Mouse (Mus musculus) heart, embryonic 13.5 days (tissue): ENCODE data around the gene Traip. TPM values are rescaled to one million over a fixed set of nuclear protein-coding genes. Genes with fewer than 3 reads are reported as not detected.

Experiments
- ATAC-seq: fragments of 200-750 bp; cut with Nextera tagmentation; 2 replicates; pipeline ENCODE4 v1.8.0; 2017; ENCODE audit warnings: moderate TSS enrichment; ENCODE audit not compliant: insufficient number of reproducible peaks, low FRiP score, low TSS enrichment; ENCODE audit errors: extremely low read depth
- H3K27ac ChIP-seq: fragments of 300-500 bp; sonication (generic); replicated peaks from 2 replicates; pipeline ENCODE4 v1.5.1; 2015; ENCODE audit warnings: moderate library complexity, mild to moderate bottlenecking, inconsistent platforms
- H3K27me3 ChIP-seq: fragments of 300-500 bp; sonication (generic); replicated peaks from 2 replicates; pipeline ENCODE4 v1.6.1; 2015; ENCODE audit warnings: mild to moderate bottlenecking, inconsistent platforms
- H3K36me3 ChIP-seq: fragments of 300-500 bp; sonication (generic); 2 replicates; pipeline ENCODE4 v1.6.1; 2015; ENCODE audit warnings: mild to moderate bottlenecking, inconsistent platforms
- H3K4me1 ChIP-seq: fragments of 300-500 bp; sonication (generic); 2 replicates; pipeline ENCODE4 v1.6.1; 2015; ENCODE audit warnings: inconsistent platforms
- H3K4me2 ChIP-seq: fragments of 300-500 bp; sonication (generic); 2 replicates; pipeline ENCODE4 v1.6.1; 2015; ENCODE audit warnings: inconsistent platforms, mild to moderate bottlenecking, moderate library complexity
- H3K4me3 ChIP-seq: fragments of 300-500 bp; sonication (generic); 2 replicates; pipeline ENCODE4 v1.5.1; 2015; ENCODE audit warnings: moderate library complexity, mild to moderate bottlenecking, inconsistent platforms
- H3K9ac ChIP-seq: fragments of 300-500 bp; sonication (generic); 2 replicates; pipeline ENCODE4 v1.6.1; 2015; ENCODE audit warnings: inconsistent platforms, mild to moderate bottlenecking, moderate library complexity
- H3K9me3 ChIP-seq: fragments of 300-500 bp; sonication (generic); 2 replicates; pipeline ENCODE4 v1.6.1; 2016; ENCODE audit warnings: inconsistent platforms
- WGBS: fragments of 180-500 bp; shearing (Covaris S2); methylation state at CpG from one replicate; pipeline ENCODE4 v1.1.7; 2015; ENCODE audit warnings: mixed read lengths; 5-methylcytosine and 5-hydroxymethylcytosine counted together
- polyA plus RNA-seq: library from polyadenylated mRNA; unstranded; fragments of >200 nt; fragmentation: Nextera tagmentation; extraction: Ambion mirVana; gene quantifications from 2 replicates; pipeline ENCODE4 v1.2.1, GENCODE M21; 2015

Gene Traip
- polyA plus RNA-seq, 1 experiment from 2014 or later = 11.9 TPM

DNA sequence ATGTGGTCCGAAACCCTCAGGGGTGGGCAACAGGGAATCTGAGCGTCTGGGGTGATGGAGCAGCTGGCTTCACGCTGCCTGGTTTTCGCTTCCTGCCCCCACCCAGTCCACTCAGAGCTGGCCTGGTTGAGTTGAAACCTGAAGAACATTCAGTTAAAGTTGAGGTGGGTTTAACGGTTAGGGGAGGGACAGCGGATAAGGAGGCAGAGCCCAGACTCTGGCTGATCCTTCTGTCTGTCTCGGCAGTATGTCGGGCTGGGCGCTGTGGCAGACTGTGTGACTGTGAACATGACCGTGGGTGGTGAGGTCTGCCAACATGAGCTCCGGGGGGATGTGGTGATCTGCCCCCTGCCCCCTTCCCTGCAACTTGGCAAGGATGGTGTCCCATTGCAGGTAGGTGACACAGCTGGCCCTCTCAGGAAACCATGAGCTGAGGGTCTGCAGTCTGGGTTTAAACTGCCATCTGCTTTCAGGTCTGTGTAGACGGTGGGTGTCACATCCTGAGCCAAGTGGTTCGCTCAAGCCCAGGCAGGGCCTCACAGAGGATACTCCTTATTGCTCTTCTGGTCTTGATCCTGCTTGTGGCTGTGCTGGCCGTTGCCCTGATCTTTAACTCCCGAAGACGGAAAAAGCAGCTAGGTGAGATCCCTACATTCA lies 35.0 kb upstream of the Traip start:
- H3K9ac ChIP-seq = no peak overlapping the region
- H3K9me3 ChIP-seq = no peaks in the 10 kb centered on the region
- no peak overlapping the region for H3K27ac ChIP-seq
- no peak overlapping the region for H3K4me2 ChIP-seq
- ATAC-seq = no peak
- peaks cover 3% of the 10 kb centered on the region; the same call in 1 of the 2 replicates for H3K36me3 ChIP-seq
- H3K4me3 ChIP-seq = no peak overlapping the region
- WGBS = 72% methylated on average over 16 of the region's 16 CpGs
- peaks cover 22% of the 10 kb centered on the region for H3K4me1 ChIP-seq
- peaks cover 48% of the 10 kb centered on the region for H3K27me3 ChIP-seq

DNA sequence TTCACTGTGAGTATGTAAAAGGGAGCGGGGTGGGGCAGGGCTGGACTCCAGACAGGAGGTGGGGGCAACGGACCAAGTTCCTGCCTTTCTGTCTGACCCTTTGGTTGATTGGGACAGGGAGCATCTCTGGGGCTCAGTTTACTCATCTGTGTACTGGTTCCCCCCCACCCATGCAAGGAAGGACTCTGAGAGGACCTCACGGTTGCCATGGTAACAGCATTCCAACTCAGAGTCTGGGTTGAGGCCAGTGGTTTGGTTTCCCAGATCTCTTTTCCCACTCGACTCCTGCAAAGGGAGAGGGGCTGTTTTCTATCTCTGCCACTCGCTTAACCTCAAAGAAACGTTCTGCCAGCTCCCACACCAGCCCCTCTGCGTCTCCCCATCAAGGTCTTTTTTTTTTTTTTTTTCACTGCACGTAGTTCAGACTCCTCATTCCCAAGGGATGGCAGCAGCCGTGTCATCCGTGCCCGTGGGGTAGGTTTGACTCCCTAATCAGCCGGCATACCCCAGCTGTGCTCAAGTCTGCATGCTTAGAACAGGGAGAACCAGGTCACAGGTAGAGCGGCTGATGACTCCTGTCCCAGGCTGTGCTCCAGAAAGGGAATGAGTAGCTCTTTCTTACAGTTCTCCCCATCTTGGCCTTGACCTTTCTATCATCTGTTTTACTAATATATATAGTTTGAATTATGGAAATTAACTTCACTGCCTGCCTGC lies 31.9 kb upstream of the Traip start:
- Histone ChIP-seq H3K4me1 (peaks cover 19% of the 10 kb centered on the region), H3K9ac (0 out of 2 replicates have a peak overlapping the region, but pooled peaks have one; percentile 28), H3K36me3 (peaks cover under 1% of the 10 kb centered on the region; the same call in 1 of the 2 replicates), H3K27me3 (peaks cover 40% of the 10 kb centered on the region), H3K4me2 (no peak overlapping the region; the same call in 1 of the 2 replicates), H3K9me3 (no peaks in the 10 kb centered on the region), H3K27ac (no peak overlapping the region), H3K4me3 (no peak overlapping the region)
- 31% methylated on average over 13 of the region's 13 CpGs for WGBS
- ATAC-seq = no peak

DNA sequence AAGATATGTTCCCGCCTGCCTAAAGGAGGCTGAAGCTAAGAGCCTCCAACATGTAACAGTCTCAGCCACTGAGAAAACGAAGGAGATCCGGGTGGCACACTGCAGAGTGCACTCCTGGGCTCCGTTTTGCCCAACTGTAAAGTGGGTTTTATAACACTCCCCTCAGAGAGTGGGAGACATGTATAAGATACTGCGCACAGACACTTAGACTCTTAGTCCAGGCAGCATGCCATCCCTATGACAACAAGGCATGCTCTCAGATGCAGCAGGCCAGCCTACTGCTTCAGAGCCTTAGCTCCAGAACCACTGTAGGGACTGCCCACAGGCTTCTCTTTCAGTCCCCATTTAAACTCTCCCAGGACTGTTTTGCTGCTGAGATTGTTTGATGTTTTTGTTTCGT lies 31.1 kb upstream of the Traip start:
- Histone ChIP-seq H3K36me3 (no peaks in the 10 kb centered on the region), H3K4me3 (no peak overlapping the region), H3K4me1 (peaks cover 24% of the 10 kb centered on the region), H3K9ac (no peak overlapping the region; the same call in 1 of the 2 replicates), H3K27me3 (peaks cover 36% of the 10 kb centered on the region), H3K9me3 (no peaks in the 10 kb centered on the region), H3K27ac (no peak overlapping the region), H3K4me2 (no peak overlapping the region)
- WGBS = 66% methylated on average over 6 of the region's 6 CpGs
- no peak for ATAC-seq

DNA sequence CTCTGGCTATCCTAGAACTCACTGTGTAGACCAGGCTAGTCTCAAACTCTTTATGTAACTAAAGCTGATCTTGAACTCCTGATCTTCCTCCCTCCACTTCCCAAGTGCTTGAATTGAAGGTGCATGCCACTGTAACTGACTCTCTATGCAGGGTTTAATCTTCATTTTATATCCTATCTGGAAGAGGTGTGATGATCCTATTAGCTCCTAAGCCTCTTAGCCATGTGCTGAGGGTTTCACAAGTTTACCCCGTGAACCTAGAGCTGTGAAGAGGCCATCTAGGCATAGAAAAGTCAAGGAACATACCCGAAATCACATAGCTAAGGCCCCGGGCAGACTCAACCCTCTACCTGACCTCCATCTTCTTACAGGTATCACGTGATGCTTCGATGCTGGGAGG lies 30.5 kb upstream of the Traip start:
- no peak overlapping the region for H3K27ac ChIP-seq
- no peak overlapping the region for H3K4me2 ChIP-seq
- 64% methylated on average over 5 of the region's 5 CpGs for WGBS
- ATAC-seq = no peak
- peaks cover 29% of the 10 kb centered on the region for H3K4me1 ChIP-seq
- no peaks in the 10 kb centered on the region for H3K9me3 ChIP-seq
- no peak overlapping the region for H3K9ac ChIP-seq
- peaks cover 30% of the 10 kb centered on the region for H3K27me3 ChIP-seq
- no peak overlapping the region for H3K4me3 ChIP-seq
- H3K36me3 ChIP-seq = no peaks in the 10 kb centered on the region

DNA sequence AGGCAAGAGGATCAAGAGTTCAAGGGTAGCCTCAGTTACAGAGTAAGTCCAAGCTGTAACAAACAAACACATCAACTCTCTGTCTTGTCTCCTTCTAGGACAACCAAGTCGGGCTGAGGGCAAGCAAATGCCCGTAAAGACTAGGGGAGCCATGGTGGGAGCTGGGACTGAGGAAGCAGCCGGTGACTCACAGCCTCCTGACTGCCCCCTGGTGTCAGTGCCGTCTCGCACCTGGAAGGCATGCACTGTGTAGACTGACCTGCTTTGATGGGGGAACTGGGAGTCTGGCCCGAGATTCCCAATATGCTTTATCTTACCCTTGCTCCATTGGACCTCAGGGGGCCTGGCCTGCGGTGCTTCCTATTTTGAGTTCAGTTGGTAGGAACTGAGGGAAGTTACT lies 26.9 kb upstream of the Traip start:
- H3K9me3 ChIP-seq = no peaks in the 10 kb centered on the region
- H3K4me2 ChIP-seq = no peak overlapping the region
- H3K36me3 ChIP-seq = no peaks in the 10 kb centered on the region
- no peak overlapping the region for H3K9ac ChIP-seq
- no peak for ATAC-seq
- no peak overlapping the region for H3K4me3 ChIP-seq
- peaks cover 54% of the 10 kb centered on the region for H3K4me1 ChIP-seq
- H3K27me3 ChIP-seq = 0 out of 2 replicates have a peak, but pooled peaks cover 8% of the 10 kb centered on the region
- 30% methylated on average over 7 of the region's 7 CpGs for WGBS
- no peak overlapping the region for H3K27ac ChIP-seq

DNA sequence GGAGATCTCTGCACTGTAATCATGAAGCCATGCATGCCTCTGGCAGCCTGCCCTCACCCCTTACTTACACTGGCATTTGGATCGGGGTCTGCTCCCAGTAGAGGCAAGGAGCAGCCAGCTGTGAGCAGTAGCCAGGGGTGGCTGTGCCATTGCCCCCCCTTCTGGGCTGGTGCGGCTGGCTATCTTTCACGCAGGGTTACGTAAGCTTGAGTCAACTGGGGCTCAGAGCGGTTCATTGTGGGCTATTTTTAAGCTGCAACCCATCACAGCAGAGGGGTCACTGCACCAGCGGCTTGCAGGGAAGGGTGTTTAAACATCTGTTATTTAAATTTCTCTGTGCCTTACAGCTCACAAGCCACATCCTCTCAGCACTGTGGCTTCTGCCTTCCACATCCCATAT lies 26.0 kb upstream of the Traip start:
- Histone ChIP-seq H3K36me3 (no peaks in the 10 kb centered on the region), H3K4me1 (peaks cover 54% of the 10 kb centered on the region), H3K4me3 (no peak overlapping the region), H3K27ac (0 out of 2 replicates have a peak overlapping the region, but pooled peaks have one; percentile 40), H3K9me3 (no peaks in the 10 kb centered on the region), H3K27me3 (0 out of 2 replicates have a peak, but pooled peaks cover 8% of the 10 kb centered on the region), H3K4me2 (peak overlapping the region; percentile 3; the same call in 1 of the 2 replicates), H3K9ac (peak overlapping the region; percentile 48; the same call in 1 of the 2 replicates)
- 24% methylated on average over 6 of the region's 6 CpGs for WGBS
- no peak for ATAC-seq

DNA sequence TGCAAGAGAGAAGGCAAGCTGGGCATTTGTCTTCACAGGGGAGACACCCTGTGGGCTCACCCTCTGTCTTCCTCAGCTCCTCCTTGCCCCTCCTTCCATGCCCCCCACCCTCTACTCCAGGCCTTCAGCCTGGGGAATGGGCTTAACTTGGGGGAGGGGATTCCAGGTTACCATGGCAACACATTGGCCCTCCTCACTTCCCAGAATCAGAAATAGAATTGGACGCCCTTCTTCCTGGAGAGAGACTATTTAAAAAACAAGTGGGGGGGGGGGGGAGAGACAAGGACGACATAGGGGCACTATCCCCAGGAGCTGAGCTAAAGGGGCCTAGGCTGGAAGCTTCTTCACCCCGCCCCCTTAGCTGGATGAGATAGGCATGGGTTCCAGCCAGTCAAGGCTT lies 24.7 kb upstream of the Traip start:
- WGBS = 28% methylated on average over 3 of the region's 3 CpGs
- no peaks in the 10 kb centered on the region for H3K9me3 ChIP-seq
- peaks cover 55% of the 10 kb centered on the region for H3K4me1 ChIP-seq

DNA sequence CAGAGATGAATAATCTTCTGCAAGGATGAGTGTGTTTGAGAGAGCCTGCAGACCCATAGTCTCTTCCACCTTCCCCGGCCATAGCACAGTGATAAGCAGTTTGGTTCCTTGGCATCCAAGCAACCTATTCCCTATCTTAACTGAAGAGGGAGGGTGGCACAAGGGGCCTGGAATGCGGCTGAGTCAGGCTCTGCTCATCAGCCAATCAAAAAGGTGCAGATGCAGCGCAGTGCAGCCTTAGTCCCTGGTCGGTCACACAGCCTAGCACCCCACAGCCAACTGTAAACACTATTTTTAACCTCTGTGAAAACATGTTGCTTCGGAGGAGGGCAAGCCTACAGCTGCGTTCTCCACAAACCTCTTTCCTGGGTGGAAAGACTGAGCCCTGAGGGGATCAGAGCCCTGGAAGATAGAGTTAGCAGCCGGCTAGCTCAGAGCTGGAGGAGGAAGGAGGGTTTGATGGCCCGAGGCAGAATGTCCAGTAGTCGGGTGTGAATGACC lies 23.0 kb upstream of the Traip start:
- Histone ChIP-seq H3K9me3 (no peaks in the 10 kb centered on the region), H3K4me2 (peak overlapping the region; percentile 24; the same call in 1 of the 2 replicates), H3K27me3 (peaks cover 16% of the 10 kb centered on the region), H3K27ac (peak overlapping the region; percentile 42), H3K9ac (no peak overlapping the region), H3K4me1 (peaks cover 55% of the 10 kb centered on the region), H3K4me3 (no peak overlapping the region), H3K36me3 (no peaks in the 10 kb centered on the region)
- 18% methylated on average over 9 of the region's 9 CpGs for WGBS
- no peak for ATAC-seq

More for the DNA sequence above, 24.7 kb upstream of the Traip start:
- H3K27ac ChIP-seq = no peak overlapping the region
- no peaks in the 10 kb centered on the region for H3K36me3 ChIP-seq
- no peak for ATAC-seq
- H3K27me3 ChIP-seq = peaks cover 12% of the 10 kb centered on the region
- no peak overlapping the region for H3K4me3 ChIP-seq
- no peak overlapping the region for H3K4me2 ChIP-seq
- no peak overlapping the region for H3K9ac ChIP-seq

DNA sequence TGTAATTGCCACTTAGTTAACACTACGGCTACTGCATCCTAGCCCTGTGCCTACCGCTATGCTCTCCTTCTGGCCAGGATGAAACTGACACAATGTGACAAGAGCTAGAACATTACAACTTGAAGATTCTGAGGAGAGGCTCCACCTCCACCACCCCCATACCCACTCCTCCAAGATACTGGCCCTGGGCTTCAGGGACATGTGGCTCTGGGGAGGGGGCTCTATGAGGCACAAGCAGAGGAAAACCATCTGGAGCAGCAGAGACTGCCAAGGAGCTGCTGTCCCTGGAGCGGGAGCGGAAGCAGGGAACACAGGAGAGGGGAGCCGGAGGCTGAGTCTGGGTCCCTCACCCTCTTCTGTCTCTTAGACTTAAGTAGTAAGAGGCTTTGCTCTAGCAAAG lies 22.2 kb upstream of the Traip start:
- no peaks in the 10 kb centered on the region for H3K36me3 ChIP-seq
- no peak for ATAC-seq
- H3K9ac ChIP-seq = no peak overlapping the region
- H3K27ac ChIP-seq = peak overlapping the region; percentile 3; the same call in 1 of the 2 replicates
- H3K4me3 ChIP-seq = no peak overlapping the region
- 61% methylated on average over 5 of the region's 5 CpGs for WGBS
- no peaks in the 10 kb centered on the region for H3K9me3 ChIP-seq
- H3K4me1 ChIP-seq = peaks cover 55% of the 10 kb centered on the region
- no peak overlapping the region for H3K4me2 ChIP-seq
- peaks cover 20% of the 10 kb centered on the region for H3K27me3 ChIP-seq

DNA sequence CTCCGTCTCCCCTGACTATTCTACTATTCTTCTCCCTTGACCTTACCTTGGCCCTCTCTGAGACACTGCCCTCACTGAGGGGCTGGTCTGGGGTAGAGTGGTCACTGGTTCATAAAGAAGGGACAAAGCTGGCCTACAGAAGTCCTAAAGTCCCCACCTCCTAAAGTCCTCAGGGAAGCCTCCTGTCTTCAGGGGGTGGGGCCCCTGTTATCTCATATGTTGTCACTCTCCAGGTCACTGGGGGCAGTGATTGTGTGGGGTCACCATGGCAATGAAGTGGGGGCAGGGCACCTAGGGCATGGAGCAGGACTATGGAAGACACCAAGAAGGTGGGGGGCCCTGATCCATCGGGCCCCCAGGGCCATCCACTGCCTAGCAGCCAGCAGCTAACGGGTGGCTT lies 21.8 kb upstream of the Traip start, which contains the start of gene Actl11:
Actl11 (plus strand) TSS at position 301 of the 400 bp plus-strand sequence.
- Histone ChIP-seq H3K27ac (peak within 1 kb of the TSS; percentile 42; the same call in 1 of the 2 replicates), H3K36me3 (no peaks in the 10 kb centered on the region), H3K4me1 (peaks cover 53% of the 10 kb centered on the region), H3K9ac (no peak within 1 kb of the TSS), H3K27me3 (peaks cover 20% of the 10 kb centered on the region), H3K4me3 (no peak within 1 kb of the TSS), H3K9me3 (no peaks in the 10 kb centered on the region), H3K4me2 (no peak within 1 kb of the TSS)
- ATAC-seq = no peak
- WGBS = 58% methylated on average over 3 of the region's 3 CpGs

DNA sequence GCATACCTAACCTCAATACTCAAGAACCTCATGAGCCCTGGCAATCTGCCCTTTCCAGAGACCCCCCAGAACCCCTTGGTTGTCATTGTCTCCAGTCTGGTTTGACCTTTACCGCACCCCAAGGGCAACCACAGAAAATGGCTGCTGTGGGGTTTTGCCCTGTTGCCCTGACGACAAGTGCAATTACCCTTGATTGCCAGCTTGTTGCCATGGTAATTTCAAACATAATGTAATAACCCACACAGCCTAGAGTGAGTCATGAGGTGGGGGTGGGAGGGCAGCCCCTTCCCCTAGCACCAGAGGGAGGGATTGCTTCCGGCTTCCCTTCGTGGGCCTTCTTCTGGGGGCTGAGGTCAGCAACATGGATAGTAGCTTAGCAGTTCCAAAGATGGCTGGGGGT lies 17.7 kb upstream of the Traip start:
- ATAC-seq = no peak
- WGBS = 75% methylated on average over 4 of the region's 4 CpGs
- peaks cover 31% of the 10 kb centered on the region for H3K4me1 ChIP-seq

More for the DNA sequence above, 17.7 kb upstream of the Traip start:
- Histone ChIP-seq H3K36me3 (no peaks in the 10 kb centered on the region), H3K4me2 (no peak overlapping the region), H3K4me3 (no peak overlapping the region), H3K9me3 (no peaks in the 10 kb centered on the region), H3K27ac (no peak overlapping the region), H3K9ac (no peak overlapping the region), H3K27me3 (peaks cover 54% of the 10 kb centered on the region)
